Mouse (Mus musculus) bone marrow, adult 2 months (tissue): ENCODE data around the gene Nfil3.

Experiments used
- CTCF ChIP-seq: fragments of 200-500 bp; IDR thresholded peaks from 2 replicates; pipeline ENCODE4 v1.5.1; 2011; ENCODE audit warnings: low read length, control low read depth; ENCODE audit not compliant: control insufficient read depth, insufficient read depth
- POLR2A ChIP-seq: fragments of 200-500 bp; IDR thresholded peaks from 2 replicates; pipeline ENCODE4 v1.6.1; 2011; ENCODE audit warnings: low read depth, mild to moderate bottlenecking, control low read depth, low read length, borderline replicate concordance; ENCODE audit not compliant: control insufficient read depth

DNA sequence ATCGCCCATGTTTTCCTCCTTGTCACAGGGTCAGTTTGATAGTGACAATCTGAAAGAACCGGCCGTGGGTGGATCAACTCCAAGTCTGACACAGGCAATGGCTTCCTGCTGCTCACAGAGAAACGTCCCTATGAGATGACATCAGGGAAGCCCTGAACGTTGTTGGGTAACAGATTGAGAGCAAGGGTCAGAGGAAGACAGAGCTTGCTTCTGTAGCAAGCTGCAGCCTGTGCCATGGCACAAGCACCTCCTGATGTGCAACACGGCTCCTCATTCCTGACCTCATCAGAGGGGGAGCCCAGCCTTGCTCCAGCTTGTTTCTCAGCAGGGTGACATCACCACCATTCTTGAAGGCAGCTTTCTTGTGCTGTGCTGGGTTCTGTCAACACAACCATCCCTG, 37.1 kb upstream of the Nfil3 start:
- TF ChIP-seq POLR2A = no peak
- TF ChIP-seq CTCF = no peak
